ENCODE assay signal across 10 mouse cellular contexts in the genomic region with DNA sequence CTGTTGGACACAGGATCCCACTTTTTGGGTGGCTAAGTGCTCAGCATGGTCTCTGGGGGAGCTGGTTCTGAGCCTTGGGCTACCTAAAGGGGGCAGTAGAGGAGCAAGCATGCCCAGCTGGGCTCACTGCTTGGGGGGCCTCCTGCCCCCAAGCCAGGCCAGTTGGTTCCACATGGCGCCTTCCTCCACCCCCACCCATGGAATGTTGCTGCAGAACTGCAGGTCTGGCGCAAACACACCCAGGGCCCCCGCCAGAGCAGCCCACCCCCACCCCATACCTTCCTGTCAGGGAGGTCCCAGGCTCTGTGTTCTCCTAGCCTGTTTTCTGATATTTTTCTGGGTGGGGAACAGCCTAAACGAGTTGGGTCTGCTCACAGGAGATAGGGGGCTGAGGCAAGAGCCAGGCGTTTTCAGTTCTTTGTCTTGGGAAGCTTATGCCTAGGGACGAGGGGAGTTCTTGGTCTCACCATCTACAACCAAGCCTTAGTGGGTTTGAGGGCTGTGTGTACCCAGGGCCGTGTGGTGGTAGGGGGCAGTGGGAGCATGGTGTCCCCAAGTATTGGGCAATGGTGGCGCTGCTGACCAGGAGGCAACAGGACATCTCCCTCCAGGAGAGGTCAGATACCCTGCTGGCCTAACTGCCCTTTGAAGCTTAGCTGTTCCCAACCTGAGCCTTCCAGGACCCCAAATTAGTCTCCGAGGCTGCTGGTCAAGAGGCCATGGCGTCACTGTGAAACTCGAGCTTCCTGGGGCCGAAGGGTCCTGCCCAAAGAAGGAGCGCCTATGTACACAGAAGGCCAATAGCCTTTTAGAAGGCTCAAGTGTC. TPM values are rescaled to one million over a fixed set of nuclear protein-coding genes. Genes with fewer than 3 reads are reported as not detected.
DNase-seq lines count a peak whose midpoint lies in the region; ATAC-seq lines count a peak whose summit lies in the region.
"Had no signal": no experiment of that assay in that cellular context is flagged by ENCODE, and none has a peak within 500 bp of the region (broad histone marks: within the 10 kb centered on the region; RNA-seq: fewer than 3 reads in every experiment).

No protein-coding gene starts in this region.

- no peak for ATAC-seq in hindbrain, embryonic 12.5 days (ENCODE audit: low FRiP score)
- ATAC-seq in hindbrain, embryonic 16.5 days = no peak
- ATAC-seq in liver, embryonic 15.5 days (ENCODE audit: insufficient read depth) = peak; percentile 32; the same call in 1 of the 2 replicates

- H3K9me3 ChIP-seq in hindbrain, embryonic 12.5 days (replicated peaks) = no peaks in the 10 kb centered on the region
- H3K9me3 ChIP-seq in hindbrain, embryonic 16.5 days (ENCODE audit: control insufficient read depth, low read length) = no peaks in the 10 kb centered on the region
- no peaks in the 10 kb centered on the region for H3K9me3 ChIP-seq in liver, embryonic 15.5 days (replicated peaks)

- 56% methylated on average over 13 of the region's 13 CpGs for WGBS in hindbrain, embryonic 12.5 days
- WGBS in hindbrain, embryonic 16.5 days = 70% methylated on average over 13 of the region's 13 CpGs
- WGBS in liver, embryonic 15.5 days (ENCODE audit: insufficient replicate concordance) = 39% methylated on average over 13 of the region's 13 CpGs

- no peaks in the 10 kb centered on the region for H3K36me3 ChIP-seq in hindbrain, embryonic 12.5 days
- no peaks in the 10 kb centered on the region for H3K36me3 ChIP-seq in hindbrain, embryonic 16.5 days (ENCODE audit: control insufficient read depth, insufficient read depth, low read length)
- H3K36me3 ChIP-seq in liver, embryonic 15.5 days (replicated peaks) = no peaks in the 10 kb centered on the region

- no peak overlapping the region for H3K9ac ChIP-seq in hindbrain, embryonic 12.5 days
- no peak overlapping the region for H3K9ac ChIP-seq in hindbrain, embryonic 16.5 days (ENCODE audit: low read depth, low read length)
- H3K9ac ChIP-seq in liver, embryonic 15.5 days = no peak overlapping the region

- H3K27me3 ChIP-seq in hindbrain, embryonic 12.5 days = no peaks in the 10 kb centered on the region
- H3K27me3 ChIP-seq in hindbrain, embryonic 16.5 days (replicated peaks; ENCODE audit: control insufficient read depth, insufficient read depth, low read length) = no peaks in the 10 kb centered on the region; the same call in 1 of the 2 replicates
- no peaks in the 10 kb centered on the region for H3K27me3 ChIP-seq in liver, embryonic 15.5 days

- H3K4me1 ChIP-seq in hindbrain, embryonic 12.5 days = peaks cover 28% of the 10 kb centered on the region
- H3K4me1 ChIP-seq in hindbrain, embryonic 16.5 days (ENCODE audit: control insufficient read depth, insufficient read depth, low read depth, low read length) = no peaks in the 10 kb centered on the region
- H3K4me1 ChIP-seq in liver, embryonic 15.5 days (replicated peaks) = peaks cover 24% of the 10 kb centered on the region

- peak overlapping the region; percentile 67; the same call in 1 of the 2 replicates for H3K27ac ChIP-seq in hindbrain, embryonic 12.5 days
- no peak overlapping the region for H3K27ac ChIP-seq in hindbrain, embryonic 16.5 days (ENCODE audit: low read depth, low read length)
- peak overlapping the region; percentile 51 for H3K27ac ChIP-seq in liver, embryonic 15.5 days (replicated peaks)

- H3K4me2 ChIP-seq in hindbrain, embryonic 12.5 days (replicated peaks) = no peak overlapping the region
- no peak overlapping the region for H3K4me2 ChIP-seq in hindbrain, embryonic 16.5 days (ENCODE audit: low read length)
- H3K4me2 ChIP-seq in liver, embryonic 15.5 days = no peak overlapping the region

- DNase-seq in embryo, embryonic 11 days = peak; percentile 79
- peak; percentile 81 to 84 for DNase-seq in gastrocnemius, adult 8-10 months (ENCODE audit: low spot score in 2 of 2)
- no peak for DNase-seq in urinary bladder, postnatal 14 days (ENCODE audit: low spot score)
- DNase-seq in thymus, postnatal 25 days = no peak
- DNase-seq: kidney, adult 8-10 months had no signal

- no peak overlapping the region for H3K4me3 ChIP-seq in hindbrain, embryonic 12.5 days
- H3K4me3 ChIP-seq in hindbrain, embryonic 16.5 days (ENCODE audit: low read length) = no peak overlapping the region
- H3K4me3 ChIP-seq in liver, embryonic 15.5 days (replicated peaks) = no peak overlapping the region

RNA-seq across cellular contexts. Expression of a gene that starts 20.3 kb away (rescaled TPM):
- 8.4 and 13.4 TPM in 2 replicates for polyA plus RNA-seq in hindbrain, embryonic 12.5 days (2016; fragmentation: Nextera tagmentation; extraction: Ambion mirVana)
- polyA plus RNA-seq in hindbrain, embryonic 16.5 days (2015; fragmentation: Nextera tagmentation; extraction: Ambion mirVana) = 22.3 and 26.2 TPM in 2 replicates
- total RNA-seq in gastrocnemius, adult 8-10 months (2022) = 1 to 10 TPM; 1.0 to 5.1 (median 3.1) TPM
- polyA plus RNA-seq in liver, embryonic 15.5 days (2015; fragmentation: Nextera tagmentation; extraction: Ambion mirVana) = 9.8 and 11.9 TPM in 2 replicates

RNA-seq across cellular contexts. Expression of a gene that starts 54.2 kb away (rescaled TPM):
- 1.8 and 5.8 TPM in 2 replicates for polyA plus RNA-seq in hindbrain, embryonic 12.5 days (2016; fragmentation: Nextera tagmentation; extraction: Ambion mirVana)
- 3.1 and 25.7 TPM in 2 replicates for polyA plus RNA-seq in hindbrain, embryonic 16.5 days (2015; fragmentation: Nextera tagmentation; extraction: Ambion mirVana)
- total RNA-seq in gastrocnemius, adult 8-10 months (2022) = over 10,000 TPM; 31,851 to 38,724 (median 35,835) TPM
- polyA plus RNA-seq in liver, embryonic 15.5 days (2015; fragmentation: Nextera tagmentation; extraction: Ambion mirVana) = 14.3 and 24.5 TPM in 2 replicates
- total RNA-seq: megakaryocyte progenitor cell, adult 5-6 weeks; MEL had no signal

Comparison
In these comparisons a context has a peak if more than half of its experiments do, and no peak if none do; other contexts are left out.
1. DNase-seq: peak in embryo, embryonic 11 days (single experiment) and gastrocnemius, adult 8-10 months (2 of 2); none in urinary bladder, postnatal 14 days (single experiment) and thymus, postnatal 25 days (single experiment).